Mouse (Mus musculus): Measurements from ENCODE around the gene Lyst. TPM values are rescaled to one million over a fixed set of nuclear protein-coding genes. Genes with fewer than 3 reads are reported as not detected.

Gene Lyst
- polyA plus RNA-seq, 1 experiment from 2014 or later, result 10.0 TPM

- Histone ChIP-seq H3K9me3 (ENCODE audit: control insufficient read depth, low read depth, low read length) (no peaks in the 10 kb centered on the region), H3K27ac (ENCODE audit: low read length) (no peak overlapping the region), H3K4me1 (ENCODE audit: control insufficient read depth, insufficient read depth, low read length) (no peaks in the 10 kb centered on the region; the same call in 1 of the 2 replicates), H3K27me3 (ENCODE audit: control insufficient read depth, insufficient read depth, low read length) (no peaks in the 10 kb centered on the region), H3K9ac (replicated peaks; ENCODE audit: low read depth, low read length) (no peak overlapping the region), H3K4me2 (replicated peaks; ENCODE audit: low read depth, low read length) (no peak overlapping the region), H3K4me3 (ENCODE audit: low read depth, low read length) (no peak overlapping the region), H3K36me3 (ENCODE audit: control insufficient read depth, insufficient read depth, low read length) (no peaks in the 10 kb centered on the region)
- no peak for ATAC-seq (ENCODE audit: insufficient number of reproducible peaks, insufficient read depth, low FRiP score, low read depth)
- 88% methylated on average over 1 of the region's 1 CpGs for WGBS
Observed at GRCm38 (mm10) chr13:13553660-13554059, 36.5 kb upstream of the Lyst start.

- no peaks in the 10 kb centered on the region for H3K9me3 ChIP-seq (ENCODE audit: control insufficient read depth, low read depth, low read length)
- H3K27ac ChIP-seq (ENCODE audit: low read length), result no peak overlapping the region
- no peaks in the 10 kb centered on the region for H3K27me3 ChIP-seq (ENCODE audit: control insufficient read depth, insufficient read depth, low read length)
- H3K4me1 ChIP-seq (ENCODE audit: control insufficient read depth, insufficient read depth, low read length), result no peaks in the 10 kb centered on the region
- H3K36me3 ChIP-seq (ENCODE audit: control insufficient read depth, insufficient read depth, low read length), result no peaks in the 10 kb centered on the region
- no peak for ATAC-seq (ENCODE audit: insufficient number of reproducible peaks, insufficient read depth, low FRiP score, low read depth)
- WGBS, result 92% methylated on average over 3 of the region's 3 CpGs
- no peak overlapping the region for H3K4me3 ChIP-seq (ENCODE audit: low read depth, low read length)
- no peak overlapping the region for H3K4me2 ChIP-seq (replicated peaks; ENCODE audit: low read depth, low read length)
- no peak overlapping the region for H3K9ac ChIP-seq (replicated peaks; ENCODE audit: low read depth, low read length)
Observed at GRCm38 (mm10) chr13:13555196-13555595, 35.0 kb upstream of the Lyst start.

DNA sequence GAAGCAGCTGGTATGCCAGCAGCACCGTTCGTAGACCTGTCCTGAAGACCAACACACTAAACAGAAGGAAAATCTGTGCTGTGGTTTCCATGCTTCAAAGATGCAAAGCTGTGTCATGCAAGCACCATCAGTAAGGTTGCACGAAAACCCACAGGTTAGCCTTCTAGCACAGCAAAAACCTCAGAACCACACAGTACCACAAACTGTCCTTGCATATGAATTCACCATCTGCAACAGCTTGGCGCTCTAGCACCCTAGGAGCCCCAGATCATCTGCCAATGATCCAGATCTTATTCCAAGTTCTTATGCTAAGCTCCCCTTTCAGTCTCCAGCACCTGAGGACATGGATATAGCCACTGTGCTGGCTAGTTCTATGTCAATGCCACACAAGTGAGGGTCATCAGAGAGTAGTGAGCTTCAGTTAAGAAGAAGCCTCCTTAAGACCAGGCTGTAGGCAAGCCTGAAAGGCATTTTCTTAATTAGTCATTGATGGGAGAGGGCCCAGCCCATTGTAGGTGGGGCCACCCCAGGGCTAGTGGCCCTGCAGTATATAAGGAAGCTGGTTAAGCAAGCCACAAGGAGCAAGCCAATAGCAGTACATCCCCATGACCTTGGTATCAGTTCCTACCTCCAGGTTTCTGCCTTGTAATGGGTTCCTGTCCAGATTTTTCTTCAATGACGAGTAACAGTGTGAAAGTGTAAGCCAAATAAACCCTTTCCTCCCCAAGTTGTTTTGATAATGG is 33.0 kb upstream of the Lyst start:
- Histone ChIP-seq H3K36me3 (ENCODE audit: control insufficient read depth, insufficient read depth, low read length) (no peaks in the 10 kb centered on the region), H3K27ac (ENCODE audit: low read length) (no peak overlapping the region), H3K4me2 (replicated peaks; ENCODE audit: low read depth, low read length) (no peak overlapping the region), H3K4me3 (ENCODE audit: low read depth, low read length) (no peak overlapping the region), H3K9ac (replicated peaks; ENCODE audit: low read depth, low read length) (no peak overlapping the region), H3K9me3 (ENCODE audit: control insufficient read depth, low read depth, low read length) (no peaks in the 10 kb centered on the region), H3K27me3 (ENCODE audit: control insufficient read depth, insufficient read depth, low read length) (no peaks in the 10 kb centered on the region), H3K4me1 (ENCODE audit: control insufficient read depth, insufficient read depth, low read length) (no peaks in the 10 kb centered on the region)
- ATAC-seq (ENCODE audit: insufficient number of reproducible peaks, insufficient read depth, low FRiP score, low read depth), result no peak
- 80% methylated on average over 5 of the region's 5 CpGs for WGBS

- ATAC-seq (ENCODE audit: insufficient number of reproducible peaks, insufficient read depth, low FRiP score, low read depth), result no peak
Observed at GRCm38 (mm10) chr13:13558251-13558650, 31.9 kb upstream of the Lyst start.

GRCm38 (mm10) chr13:13558900-13559299 is 31.3 kb upstream of the Lyst start:
- Histone ChIP-seq H3K27me3 (ENCODE audit: control insufficient read depth, insufficient read depth, low read length) (no peaks in the 10 kb centered on the region), H3K9me3 (ENCODE audit: control insufficient read depth, low read depth, low read length) (no peaks in the 10 kb centered on the region), H3K4me1 (ENCODE audit: control insufficient read depth, insufficient read depth, low read length) (no peaks in the 10 kb centered on the region), H3K27ac (ENCODE audit: low read length) (no peak overlapping the region), H3K9ac (replicated peaks; ENCODE audit: low read depth, low read length) (no peak overlapping the region), H3K4me3 (ENCODE audit: low read depth, low read length) (no peak overlapping the region), H3K4me2 (replicated peaks; ENCODE audit: low read depth, low read length) (no peak overlapping the region), H3K36me3 (ENCODE audit: control insufficient read depth, insufficient read depth, low read length) (no peaks in the 10 kb centered on the region)
- 60% methylated on average over 5 of the region's 5 CpGs for WGBS
- no peak for ATAC-seq (ENCODE audit: insufficient number of reproducible peaks, insufficient read depth, low FRiP score, low read depth)

More at GRCm38 (mm10) chr13:13558251-13558650, 31.9 kb upstream of the Lyst start:
- Histone ChIP-seq H3K4me1 (ENCODE audit: control insufficient read depth, insufficient read depth, low read length) (no peaks in the 10 kb centered on the region), H3K27ac (ENCODE audit: low read length) (no peak overlapping the region), H3K27me3 (ENCODE audit: control insufficient read depth, insufficient read depth, low read length) (no peaks in the 10 kb centered on the region), H3K36me3 (ENCODE audit: control insufficient read depth, insufficient read depth, low read length) (no peaks in the 10 kb centered on the region), H3K4me3 (ENCODE audit: low read depth, low read length) (no peak overlapping the region), H3K4me2 (replicated peaks; ENCODE audit: low read depth, low read length) (no peak overlapping the region), H3K9me3 (ENCODE audit: control insufficient read depth, low read depth, low read length) (no peaks in the 10 kb centered on the region), H3K9ac (replicated peaks; ENCODE audit: low read depth, low read length) (no peak overlapping the region)
- WGBS, result 58% methylated on average over 2 of the region's 2 CpGs

DNA sequence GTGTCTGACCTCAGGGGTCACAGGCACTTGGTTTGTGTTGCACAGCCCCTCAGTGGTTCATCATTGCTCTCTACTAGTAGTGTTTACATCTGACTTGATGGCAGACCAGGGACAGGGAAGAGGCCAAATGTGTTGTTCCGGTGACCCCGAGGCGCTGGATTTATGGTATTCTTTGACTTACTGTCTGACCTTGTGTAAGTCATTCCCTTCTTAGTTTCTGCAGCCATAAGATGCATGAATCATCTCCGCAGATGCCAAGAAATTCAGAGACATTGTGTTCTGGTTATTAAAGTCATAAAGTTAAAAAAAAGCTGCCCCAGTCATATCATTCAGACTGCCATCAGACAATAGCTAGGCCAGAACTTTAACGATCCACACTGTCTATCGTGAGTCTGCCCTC is 27.6 kb upstream of the Lyst start:
- 75% methylated on average over 6 of the region's 6 CpGs for WGBS
- Histone ChIP-seq H3K4me3 (ENCODE audit: low read depth, low read length) (no peak overlapping the region), H3K4me2 (replicated peaks; ENCODE audit: low read depth, low read length) (no peak overlapping the region), H3K36me3 (ENCODE audit: control insufficient read depth, insufficient read depth, low read length) (no peaks in the 10 kb centered on the region), H3K27ac (ENCODE audit: low read length) (no peak overlapping the region), H3K27me3 (ENCODE audit: control insufficient read depth, insufficient read depth, low read length) (no peaks in the 10 kb centered on the region), H3K9me3 (ENCODE audit: control insufficient read depth, low read depth, low read length) (no peaks in the 10 kb centered on the region), H3K9ac (replicated peaks; ENCODE audit: low read depth, low read length) (no peak overlapping the region), H3K4me1 (ENCODE audit: control insufficient read depth, insufficient read depth, low read length) (no peaks in the 10 kb centered on the region)
- ATAC-seq (ENCODE audit: insufficient number of reproducible peaks, insufficient read depth, low FRiP score, low read depth), result no peak

DNA sequence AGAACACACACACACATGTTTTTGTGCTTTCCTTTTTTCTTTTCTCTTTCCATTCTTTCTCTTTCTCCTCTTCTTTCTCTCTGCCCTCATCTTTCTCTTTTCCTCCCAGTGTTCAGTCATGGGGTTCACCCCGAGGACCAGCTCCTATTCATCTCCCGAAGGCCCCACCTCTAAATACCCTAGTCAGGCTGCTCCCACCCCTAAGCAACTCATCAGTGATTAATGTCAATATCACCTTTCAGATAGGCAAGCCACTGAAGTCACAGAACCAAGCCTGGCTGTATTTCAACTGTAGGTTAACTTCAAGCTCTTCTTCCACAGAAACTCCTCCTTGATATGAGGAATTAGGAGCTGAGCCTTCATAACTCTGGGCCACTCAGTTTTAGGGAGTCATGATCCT is 26.1 kb upstream of the Lyst start:
- WGBS, result 22% methylated on average over 2 of the region's 2 CpGs
- Histone ChIP-seq H3K4me3 (ENCODE audit: low read depth, low read length) (no peak overlapping the region), H3K27me3 (ENCODE audit: control insufficient read depth, insufficient read depth, low read length) (no peaks in the 10 kb centered on the region), H3K9me3 (ENCODE audit: control insufficient read depth, low read depth, low read length) (no peaks in the 10 kb centered on the region), H3K4me2 (replicated peaks; ENCODE audit: low read depth, low read length) (no peak overlapping the region), H3K9ac (replicated peaks; ENCODE audit: low read depth, low read length) (no peak overlapping the region), H3K4me1 (ENCODE audit: control insufficient read depth, insufficient read depth, low read length) (no peaks in the 10 kb centered on the region), H3K36me3 (ENCODE audit: control insufficient read depth, insufficient read depth, low read length) (no peaks in the 10 kb centered on the region), H3K27ac (ENCODE audit: low read length) (no peak overlapping the region)
- ATAC-seq (ENCODE audit: insufficient number of reproducible peaks, insufficient read depth, low FRiP score, low read depth), result no peak

DNA sequence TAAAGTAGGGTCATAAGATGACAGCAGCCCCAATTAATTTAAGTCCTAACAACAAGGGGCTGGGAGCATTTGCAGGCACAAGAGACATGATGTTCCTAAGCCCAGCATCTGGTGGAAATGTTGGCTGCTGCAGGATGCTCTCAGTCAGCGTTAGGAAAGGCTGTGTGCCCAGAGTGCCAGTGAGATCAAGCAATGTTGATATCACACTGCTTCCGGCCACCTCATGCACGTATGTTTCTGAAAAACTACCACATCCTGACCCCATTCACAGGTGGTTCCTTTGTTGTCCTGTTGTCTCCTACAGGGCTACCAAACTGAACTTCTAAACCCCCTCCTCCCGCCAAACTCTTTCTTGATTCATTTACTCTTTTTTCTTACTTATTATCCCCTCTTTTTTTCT is 25.7 kb upstream of the Lyst start:
- ATAC-seq (ENCODE audit: insufficient number of reproducible peaks, insufficient read depth, low FRiP score, low read depth), result no peak
- no peaks in the 10 kb centered on the region for H3K36me3 ChIP-seq (ENCODE audit: control insufficient read depth, insufficient read depth, low read length)
- no peak overlapping the region for H3K4me2 ChIP-seq (replicated peaks; ENCODE audit: low read depth, low read length)
- no peaks in the 10 kb centered on the region for H3K4me1 ChIP-seq (ENCODE audit: control insufficient read depth, insufficient read depth, low read length)
- no peaks in the 10 kb centered on the region for H3K27me3 ChIP-seq (ENCODE audit: control insufficient read depth, insufficient read depth, low read length)
- H3K4me3 ChIP-seq (ENCODE audit: low read depth, low read length), result no peak overlapping the region
- H3K27ac ChIP-seq (ENCODE audit: low read length), result no peak overlapping the region
- H3K9me3 ChIP-seq (ENCODE audit: control insufficient read depth, low read depth, low read length), result no peaks in the 10 kb centered on the region
- H3K9ac ChIP-seq (replicated peaks; ENCODE audit: low read depth, low read length), result no peak overlapping the region
- 60% methylated on average over 4 of the region's 4 CpGs for WGBS

GRCm38 (mm10) chr13:13567640-13568039 is 22.6 kb upstream of the Lyst start:
- no peak overlapping the region for H3K9ac ChIP-seq (replicated peaks; ENCODE audit: low read depth, low read length)
- H3K27ac ChIP-seq (ENCODE audit: low read length), result no peak overlapping the region
- no peaks in the 10 kb centered on the region for H3K4me1 ChIP-seq (ENCODE audit: control insufficient read depth, insufficient read depth, low read length)
- H3K27me3 ChIP-seq (ENCODE audit: control insufficient read depth, insufficient read depth, low read length), result no peaks in the 10 kb centered on the region
- WGBS, result 91% methylated on average over 6 of the region's 6 CpGs
- H3K4me2 ChIP-seq (replicated peaks; ENCODE audit: low read depth, low read length), result no peak overlapping the region
- ATAC-seq (ENCODE audit: insufficient number of reproducible peaks, insufficient read depth, low FRiP score, low read depth), result no peak
- no peaks in the 10 kb centered on the region for H3K9me3 ChIP-seq (ENCODE audit: control insufficient read depth, low read depth, low read length)
- no peaks in the 10 kb centered on the region for H3K36me3 ChIP-seq (ENCODE audit: control insufficient read depth, insufficient read depth, low read length)
- H3K4me3 ChIP-seq (ENCODE audit: low read depth, low read length), result no peak overlapping the region
